Mouse (Mus musculus): ENCODE data around the gene Kcnh5. TPM values are rescaled to one million over a fixed set of nuclear protein-coding genes. Genes with fewer than 3 reads are reported as not detected.

Kcnh5 gene
- total RNA-seq, 1 experiment from 2014 or later: 0.06 TPM

GRCm38 (mm10) chr12:74952661-74953060 is 224.5 kb downstream of the Kcnh5 start:
- no peak for DNase-seq

DNA sequence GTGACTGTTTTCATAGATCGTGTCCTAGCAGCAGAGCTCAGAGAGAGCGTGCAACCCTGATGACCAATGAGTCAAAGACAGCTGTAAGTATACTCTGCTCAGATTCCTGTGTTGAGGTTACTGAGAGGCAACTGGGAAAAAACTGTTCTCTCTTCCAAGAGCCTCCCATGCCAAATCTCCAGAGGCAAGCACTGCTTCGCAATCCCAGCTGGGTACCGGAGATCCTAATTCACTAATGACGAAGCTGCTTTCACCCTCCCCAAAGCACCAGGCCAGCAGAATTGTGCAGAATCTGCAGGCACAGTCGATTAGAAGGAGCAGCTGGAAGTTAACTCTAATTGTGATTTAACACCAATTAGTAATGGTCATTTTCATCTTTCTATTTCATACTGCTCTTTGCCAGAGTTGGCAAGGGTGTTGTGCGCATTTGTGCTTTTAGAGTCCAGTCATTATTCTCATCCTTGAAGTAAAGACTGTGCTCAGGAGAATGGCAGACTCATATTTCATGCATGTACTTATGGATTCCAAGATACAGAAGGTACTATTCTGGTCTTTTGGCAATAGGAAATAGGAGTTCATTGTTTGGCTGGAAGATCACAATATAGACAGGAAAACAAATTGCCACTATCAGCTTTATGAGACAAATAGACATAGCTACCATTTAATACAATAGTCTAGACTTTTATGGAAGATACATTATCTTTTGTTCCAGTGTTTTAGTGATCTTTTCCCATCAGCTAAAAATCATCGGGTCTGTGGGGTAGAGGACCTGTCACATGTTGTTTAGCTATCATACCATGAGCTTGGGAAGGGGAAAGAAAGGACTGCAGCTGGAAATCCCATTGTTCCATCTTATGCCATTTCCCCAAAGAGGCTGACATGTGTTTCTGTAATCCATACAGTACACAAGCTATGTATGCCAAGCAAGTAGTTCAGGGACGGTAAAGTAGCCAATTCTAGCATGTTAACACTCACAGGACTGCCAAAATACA is 225.7 kb downstream of the Kcnh5 start:
- DNase-seq: no peak

GRCm38 (mm10) chr12:74901331-74901730 is 275.8 kb downstream of the Kcnh5 start:
- no peak for DNase-seq

DNA sequence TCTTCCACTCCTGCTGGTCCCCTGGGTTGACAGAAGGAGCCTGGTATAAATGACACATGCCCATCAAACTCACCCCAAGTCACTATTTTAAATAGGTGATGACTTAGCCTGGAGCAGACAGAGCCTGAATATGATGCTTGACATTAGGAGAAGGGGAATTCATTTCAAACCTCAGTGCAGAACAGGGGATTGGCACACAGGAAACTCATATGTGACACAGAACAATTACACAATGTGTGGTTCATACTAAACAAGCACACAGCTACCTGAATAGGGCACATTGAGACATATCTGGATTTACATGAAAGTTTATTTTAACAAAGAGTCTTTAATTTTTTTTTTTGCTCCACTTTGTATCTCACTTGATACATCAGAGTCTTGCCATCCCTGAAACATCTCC is 276.4 kb downstream of the Kcnh5 start:
- DNase-seq: no peak

GRCm38 (mm10) chr12:74899055-74899454 is 278.1 kb downstream of the Kcnh5 start:
- no peak for DNase-seq

- DNase-seq: no peak
Measured at GRCm38 (mm10) chr12:74898211-74898610, 278.9 kb downstream of the Kcnh5 start.

GRCm38 (mm10) chr12:74894870-74895423 is 282.2 kb downstream of the Kcnh5 start:
- DNase-seq: no peak

- DNase-seq: no peak
Measured at GRCm38 (mm10) chr12:74889419-74889818, 287.7 kb downstream of the Kcnh5 start.

GRCm38 (mm10) chr12:74887064-74887463 is 290.1 kb downstream of the Kcnh5 start:
- DNase-seq: no peak

DNA sequence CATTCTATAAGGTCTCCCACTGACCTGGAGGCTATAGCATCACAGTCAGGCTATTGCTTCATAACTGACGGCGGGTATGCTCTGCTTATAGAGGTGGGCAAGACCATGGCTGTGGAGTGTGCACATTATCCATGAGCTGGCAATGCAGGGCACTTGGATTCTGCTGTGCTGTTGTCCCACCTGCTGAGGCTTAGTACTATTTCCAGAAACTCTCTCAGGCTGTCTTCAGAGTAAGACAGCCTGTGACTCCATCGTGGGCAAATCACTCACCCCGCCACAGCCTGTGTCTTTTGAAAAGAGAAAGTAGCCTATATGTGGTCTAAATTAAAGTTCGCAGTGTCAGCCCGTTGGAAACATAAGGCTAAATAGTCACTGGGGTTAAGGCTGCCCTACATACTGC is 295.8 kb downstream of the Kcnh5 start:
- no peak for DNase-seq

DNA sequence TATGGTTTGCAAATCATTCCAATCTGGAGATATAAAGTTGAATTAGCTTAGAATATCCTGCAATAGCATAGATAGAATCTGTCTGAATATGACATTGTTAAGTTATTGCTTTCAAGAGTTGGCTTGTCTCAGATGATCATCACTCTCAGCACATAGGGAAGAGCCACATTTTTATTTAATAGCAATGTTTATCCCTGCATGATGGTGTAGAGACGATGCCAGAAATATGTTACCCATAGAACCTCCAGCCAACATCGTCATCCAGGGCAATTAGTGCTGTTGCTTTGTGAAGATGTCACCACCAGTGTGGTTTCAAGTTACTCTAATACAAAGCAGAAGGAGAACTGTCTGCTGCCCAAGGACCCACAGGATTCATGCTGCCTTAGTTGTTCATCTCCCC is 321.5 kb downstream of the Kcnh5 start:
- DNase-seq: no peak

DNA sequence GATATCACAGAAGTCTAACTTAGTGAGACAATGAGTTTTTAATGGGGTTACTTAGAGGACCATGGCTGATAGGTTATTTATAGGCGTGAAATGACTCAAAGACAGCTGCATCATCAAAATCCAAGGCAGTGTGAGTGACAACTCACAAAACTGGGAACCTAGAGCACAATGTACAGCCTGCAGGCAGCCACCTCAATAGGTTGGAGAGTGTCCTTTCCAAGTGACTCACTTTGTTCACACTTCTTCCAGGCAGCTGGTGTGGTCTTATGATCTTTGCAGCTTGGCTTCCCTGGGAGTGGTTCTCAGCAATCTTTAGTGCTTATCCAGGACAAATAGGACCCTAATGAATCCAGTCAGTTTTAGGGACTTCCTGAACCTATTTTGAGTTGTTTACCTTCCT is 322.9 kb downstream of the Kcnh5 start:
- DNase-seq: no peak

DNA sequence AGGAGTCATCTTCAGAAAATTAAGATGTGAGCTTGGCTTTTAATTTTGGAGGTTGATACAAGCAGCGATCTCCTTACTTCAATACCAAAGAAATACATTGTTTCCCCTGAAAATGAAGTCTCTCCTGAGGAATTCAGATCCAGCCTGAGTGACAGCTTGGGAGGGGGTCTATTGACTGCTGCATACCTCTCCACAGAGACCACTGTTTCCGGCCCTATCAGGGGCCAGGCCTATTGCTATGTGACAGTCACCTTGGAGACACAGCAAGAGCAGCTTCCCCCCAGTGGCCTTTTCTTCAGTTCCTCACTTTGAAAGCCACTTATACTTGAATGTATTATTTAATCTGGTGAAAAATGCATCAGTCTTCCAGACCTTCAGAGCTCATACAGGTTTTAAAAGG is 326.8 kb downstream of the Kcnh5 start:
- no peak for DNase-seq

- no peak for DNase-seq
Measured at GRCm38 (mm10) chr12:74849912-74850311, 327.2 kb downstream of the Kcnh5 start.

DNA sequence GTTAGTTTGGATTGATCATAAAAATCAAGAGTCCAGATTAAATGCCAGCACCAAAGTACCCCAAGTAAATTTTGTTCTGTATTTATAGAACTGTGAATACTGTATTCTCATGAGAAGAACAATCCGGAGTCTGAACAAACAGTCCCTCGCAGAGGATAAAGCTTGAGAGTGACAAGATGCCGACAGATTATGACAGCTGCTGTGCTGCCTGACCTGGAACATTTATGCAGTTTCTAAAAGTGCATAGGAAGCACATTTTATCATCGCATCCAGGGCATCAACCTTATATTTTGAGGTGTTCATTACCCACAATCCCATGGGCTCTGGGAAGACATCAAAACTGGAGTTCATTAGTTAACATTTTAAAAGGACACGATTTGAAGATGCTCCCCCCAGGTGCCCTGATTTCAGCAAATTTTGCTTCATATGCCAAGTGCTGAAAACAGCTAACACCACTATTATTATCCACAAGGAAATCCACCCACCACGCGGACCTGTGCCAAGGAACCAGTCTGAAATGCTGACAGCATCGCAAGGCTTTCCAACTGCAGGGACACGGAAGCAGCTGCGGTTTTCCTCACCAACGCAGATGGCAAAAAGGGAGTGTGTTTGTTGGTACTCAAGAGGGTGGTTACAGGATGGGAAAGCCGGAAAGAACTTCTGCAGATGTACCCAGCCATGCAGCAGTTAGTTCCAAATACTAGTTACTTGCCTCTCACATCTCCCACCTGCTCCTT is 328.4 kb downstream of the Kcnh5 start:
- no peak for DNase-seq

Other genes with a start within 250 kb of the Kcnh5 start
- gene Rhoj, start 131.0 kb upstream of the Kcnh5 start, total RNA-seq (2021): 12.8 and 13.4 TPM in 2 replicates
- gene Gphb5, start 239.4 kb upstream of the Kcnh5 start, total RNA-seq (2021): not detected in 2 replicates